Mouse (Mus musculus) frontal cortex, postnatal 10 days (tissue): ENCODE data around the gene Mrpl11.
"Not testable (repeated sequence)": the region's sequence is repeated elsewhere in the genome, so short reads cannot be mapped to it uniquely, and the experiment has no call there.

ENCODE experiments used
- DNase-seq, 2 experiments: peaks; one replicate each; pipeline ENCODE4 v3.0.0; 2022; ENCODE audit warnings: low spot score in 2 of 2, mixed read lengths in 1 of 2

Mrpl11 gene

DNA sequence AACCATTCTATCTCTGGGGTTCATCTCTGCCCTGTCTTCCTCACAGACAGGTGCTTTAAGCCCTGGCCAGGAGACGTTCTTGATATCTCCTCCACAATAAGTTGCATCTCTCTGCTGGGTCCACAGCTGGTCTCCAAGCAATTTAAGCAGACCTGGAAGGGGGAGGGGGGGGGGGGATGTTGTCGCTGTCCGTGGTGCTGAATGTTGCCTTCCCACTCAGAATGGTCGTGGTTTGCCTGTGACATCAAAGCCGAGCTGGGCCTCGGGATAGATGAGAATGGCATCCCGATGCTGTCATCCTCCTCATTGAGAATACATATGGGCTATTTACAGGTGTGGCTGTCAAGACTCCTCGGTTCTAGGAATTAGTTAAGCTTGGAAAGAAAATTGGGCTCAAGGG is 30.4 kb downstream of the Mrpl11 start:
- no peak for DNase-seq

DNA sequence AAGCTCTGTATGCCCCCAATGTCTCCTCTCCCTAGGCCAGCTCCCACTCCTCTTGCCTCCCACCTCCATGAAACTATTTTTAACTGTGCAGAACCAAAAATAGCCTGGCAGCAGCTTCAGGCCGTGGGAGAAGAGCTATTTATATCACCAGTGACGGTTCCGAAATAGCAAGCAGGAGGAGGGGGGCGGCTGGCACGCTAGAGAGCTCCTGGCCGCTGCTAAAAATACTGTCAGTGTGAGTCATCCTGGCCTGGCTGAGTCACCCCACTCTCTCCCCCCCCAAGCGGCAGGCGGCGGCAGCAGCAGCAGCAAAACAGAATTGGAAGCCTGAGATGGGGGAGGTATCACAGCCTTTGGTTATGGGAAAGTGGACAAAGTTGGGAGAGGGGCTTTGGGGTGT is 31.0 kb downstream of the Mrpl11 start:
- DNase-seq: peak; percentile 73 to 80

DNA sequence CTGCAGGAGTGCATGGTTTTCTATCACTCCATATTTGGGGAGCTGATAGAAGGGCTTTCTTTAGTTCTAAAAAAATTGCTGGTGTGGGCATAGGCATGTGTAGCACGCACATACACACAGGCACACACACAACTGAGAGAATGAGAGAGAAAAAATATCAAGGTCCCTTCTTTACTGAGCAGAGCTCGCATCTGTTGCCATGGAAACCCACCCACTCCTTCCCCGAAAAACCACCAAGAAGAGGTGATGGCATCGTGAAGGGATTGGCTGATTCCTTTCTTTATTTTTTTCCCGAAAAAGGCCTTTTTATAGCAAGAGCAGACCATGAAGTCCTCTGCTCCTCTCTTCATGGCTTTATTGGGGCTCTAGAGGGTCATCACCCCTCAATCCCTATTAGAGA is 32.1 kb downstream of the Mrpl11 start:
- peak; percentile 76 to 86 for DNase-seq

- DNase-seq: peak in 1 of 2 experiments; percentile 57
Observed at GRCm38 (mm10) chr19:4999445-5000140, 37.6 kb downstream of the Mrpl11 start.

GRCm38 (mm10) chr19:5001666-5002406 is 39.9 kb downstream of the Mrpl11 start:
- peak; percentile 92 to 97 for DNase-seq

GRCm38 (mm10) chr19:5003644-5004043 is 41.7 kb downstream of the Mrpl11 start:
- DNase-seq: not testable (repeated sequence)

- DNase-seq: no peak
Observed at GRCm38 (mm10) chr19:5004925-5005324, 43.0 kb downstream of the Mrpl11 start.

- DNase-seq: no peak
Observed at GRCm38 (mm10) chr19:5013138-5013537, 51.2 kb downstream of the Mrpl11 start.

DNA sequence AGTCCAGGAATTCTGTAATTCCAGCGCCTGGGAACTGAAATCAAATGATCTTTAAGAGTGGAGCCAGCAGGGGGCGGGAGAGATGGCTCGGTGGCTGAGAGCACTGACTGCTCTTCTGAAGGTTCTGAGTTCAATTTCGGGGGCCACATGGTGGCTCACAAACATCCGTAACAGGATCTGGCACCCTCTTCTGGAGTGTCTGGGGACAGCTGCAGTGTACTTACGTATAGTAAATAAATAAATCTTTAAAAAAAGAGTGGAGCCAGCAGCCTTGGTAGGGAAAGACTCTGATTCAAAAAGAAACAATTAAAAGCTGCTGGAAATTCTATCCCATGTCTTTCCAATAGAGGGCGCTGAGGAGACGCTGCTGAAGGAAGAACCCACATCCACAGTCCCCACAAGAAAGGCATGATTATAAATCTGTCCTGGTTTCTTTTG is 53.0 kb downstream of the Mrpl11 start:
- DNase-seq: no peak

DNA sequence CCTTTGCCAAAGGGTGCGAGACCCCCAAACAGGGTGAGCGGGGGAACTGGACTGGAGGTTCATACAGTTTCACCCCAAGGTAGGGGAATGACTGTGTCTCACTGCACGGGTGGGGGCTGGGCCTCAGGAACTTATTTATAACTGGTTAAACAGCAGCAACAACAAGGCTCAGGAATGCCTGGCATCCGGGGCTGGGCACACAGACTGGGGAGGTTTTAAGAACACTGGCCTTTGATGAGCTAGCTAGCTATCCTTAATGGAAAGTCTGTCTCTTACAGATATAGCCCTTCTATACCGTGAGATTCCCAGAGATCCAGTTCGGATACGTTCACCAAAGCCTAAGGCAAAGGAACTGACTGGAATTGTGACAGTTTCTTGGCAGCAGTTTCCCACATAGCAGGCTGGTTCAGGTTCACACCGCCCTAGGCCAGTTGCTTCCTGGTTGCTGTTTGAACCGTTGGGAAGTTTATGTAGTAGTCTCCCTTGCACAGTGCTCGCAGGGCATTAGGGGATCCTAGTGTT is 54.3 kb downstream of the Mrpl11 start:
- DNase-seq: no peak
